Mouse (Mus musculus) intestine, embryonic 14.5 days (tissue): ENCODE measurements around the gene Capn10. TPM values are rescaled to one million over a fixed set of nuclear protein-coding genes. Genes with fewer than 3 reads are reported as not detected.
"Not testable (repeated sequence)": the region's sequence is repeated elsewhere in the genome, so short reads cannot be mapped to it uniquely, and the experiment has no call there.

Experiments
- ATAC-seq: fragments of 200-750 bp; cut with Nextera tagmentation; replicated peaks from 2 replicates; pipeline ENCODE4 v1.8.0; 2017; ENCODE audit warnings: low read depth, moderate number of reproducible peaks, moderate TSS enrichment, moderate library complexity; ENCODE audit not compliant: low FRiP score, low TSS enrichment
- DNase-seq: peaks from one replicate; pipeline ENCODE4 v3.0.0-alpha.2; 2018; ENCODE audit warnings: low spot score
- H3K27ac ChIP-seq: fragments of 300-500 bp; sonication (generic); 2 replicates; pipeline ENCODE4 v1.5.1; 2014; ENCODE audit warnings: low read depth, mild to moderate bottlenecking, control low read depth
- H3K27me3 ChIP-seq: fragments of 300-500 bp; sonication (generic); replicated peaks from 2 replicates; pipeline ENCODE4 v1.6.1; 2014; ENCODE audit warnings: low read length, control low read depth; ENCODE audit not compliant: control insufficient read depth, insufficient read depth
- H3K36me3 ChIP-seq: fragments of 300-500 bp; sonication (generic); 2 replicates; pipeline ENCODE4 v1.6.1; 2014; ENCODE audit warnings: low read length, control low read depth; ENCODE audit not compliant: control insufficient read depth, insufficient read depth
- H3K4me1 ChIP-seq: fragments of 300-500 bp; sonication (generic); replicated peaks from 2 replicates; pipeline ENCODE4 v1.6.1; 2014; ENCODE audit warnings: low read length, control low read depth, mixed read lengths; ENCODE audit not compliant: control insufficient read depth, insufficient read depth
- H3K4me2 ChIP-seq: fragments of 300-500 bp; sonication (generic); 2 replicates; pipeline ENCODE4 v1.6.1; 2014; ENCODE audit warnings: low read length
- H3K4me3 ChIP-seq: fragments of 300-500 bp; sonication (generic); 2 replicates; pipeline ENCODE4 v1.5.1; 2014; ENCODE audit warnings: low read depth, low read length, control low read depth, mixed read lengths
- H3K9ac ChIP-seq: fragments of 300-500 bp; sonication (generic); 2 replicates; pipeline ENCODE4 v1.6.1; 2014; ENCODE audit warnings: mild to moderate bottlenecking, low read length
- H3K9me3 ChIP-seq: fragments of 300-500 bp; sonication (generic); 2 replicates; pipeline ENCODE4 v1.6.1; 2016; ENCODE audit warnings: low read length, control low read depth; ENCODE audit not compliant: control insufficient read depth
- WGBS: fragments of 180-500 bp; shearing (Covaris S2); extraction: QIAGEN DNeasy Blood & Tissue Kit; methylation state at CpG from one replicate; pipeline ENCODE4 v1.1.7; 2014; 5-methylcytosine and 5-hydroxymethylcytosine counted together
- polyA plus RNA-seq: library from polyadenylated mRNA; unstranded; fragments of >200 nt; fragmentation: Nextera tagmentation; extraction: Ambion mirVana; gene quantifications from 2 replicates; pipeline ENCODE4 v1.2.1, GENCODE M21; 2014

Capn10 gene
- polyA plus RNA-seq, 1 experiment from 2014 or later = 26.5 TPM

GRCm38 (mm10) chr1:92949426-92949825 is 15.2 kb downstream of the Capn10 start:
- WGBS = 59% methylated on average over 6 of the region's 6 CpGs
- DNase-seq = no peak

GRCm38 (mm10) chr1:92950607-92951006 is 16.4 kb downstream of the Capn10 start, which contains the start of gene Gpr35:
Gene Gpr35, plus strand, starts transcription at chr1:92950865.
- Histone ChIP-seq H3K27ac (peak within 1 kb of the TSS; percentile 11), H3K9ac (peak within 1 kb of the TSS; percentile 17; the same call in 1 of the 2 replicates), H3K4me3 (peak within 1 kb of the TSS; percentile 28), H3K27me3 (no peaks in the 10 kb centered on the region), H3K9me3 (no peaks in the 10 kb centered on the region), H3K4me2 (peak within 1 kb of the TSS; percentile 39), H3K36me3 (peaks cover 26% of the 10 kb centered on the region), H3K4me1 (no peaks in the 10 kb centered on the region)
- ATAC-seq (peak; percentile 88), DNase-seq (peak; percentile 75)
- 52% methylated on average over 5 of the region's 5 CpGs for WGBS

More at GRCm38 (mm10) chr1:92949426-92949825, 15.2 kb downstream of the Capn10 start:
- H3K9ac ChIP-seq = no peak overlapping the region
- H3K4me2 ChIP-seq = peak overlapping the region; percentile 39
- no peak overlapping the region for H3K27ac ChIP-seq
- H3K4me1 ChIP-seq = no peaks in the 10 kb centered on the region
- H3K36me3 ChIP-seq = peaks cover 36% of the 10 kb centered on the region
- no peak for ATAC-seq
- H3K9me3 ChIP-seq = no peaks in the 10 kb centered on the region
- H3K4me3 ChIP-seq = no peak overlapping the region
- no peaks in the 10 kb centered on the region for H3K27me3 ChIP-seq

DNA sequence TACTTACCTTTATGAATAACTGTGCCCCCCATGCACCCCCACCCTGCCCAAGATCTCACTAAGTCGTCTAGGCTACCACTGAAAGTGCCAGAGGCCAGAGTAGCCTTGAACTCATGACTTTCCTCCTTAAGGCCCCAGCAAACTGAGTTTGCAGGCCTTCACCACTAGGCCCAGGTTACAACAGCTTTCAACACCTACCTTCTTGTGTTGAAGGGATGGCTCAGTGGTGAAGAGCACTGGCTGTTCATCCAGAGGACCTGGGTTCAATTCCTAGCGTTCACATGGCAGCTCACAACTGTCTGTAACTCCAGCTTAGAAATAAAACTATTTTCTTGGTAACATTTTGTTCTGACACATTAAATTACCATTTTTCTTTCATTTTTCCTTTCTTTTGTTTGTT is 19.5 kb downstream of the Capn10 start:
- no peaks in the 10 kb centered on the region for H3K9me3 ChIP-seq
- no peaks in the 10 kb centered on the region for H3K27me3 ChIP-seq
- 0 out of 2 replicates have a peak, but pooled peaks cover 4% of the 10 kb centered on the region for H3K36me3 ChIP-seq
- H3K9ac ChIP-seq = no peak overlapping the region
- no peak overlapping the region for H3K4me3 ChIP-seq
- WGBS = 71% methylated on average over 2 of the region's 2 CpGs
- no peak for DNase-seq
- ATAC-seq = no peak
- H3K4me2 ChIP-seq = no peak overlapping the region
- H3K27ac ChIP-seq = no peak overlapping the region
- no peaks in the 10 kb centered on the region for H3K4me1 ChIP-seq

DNA sequence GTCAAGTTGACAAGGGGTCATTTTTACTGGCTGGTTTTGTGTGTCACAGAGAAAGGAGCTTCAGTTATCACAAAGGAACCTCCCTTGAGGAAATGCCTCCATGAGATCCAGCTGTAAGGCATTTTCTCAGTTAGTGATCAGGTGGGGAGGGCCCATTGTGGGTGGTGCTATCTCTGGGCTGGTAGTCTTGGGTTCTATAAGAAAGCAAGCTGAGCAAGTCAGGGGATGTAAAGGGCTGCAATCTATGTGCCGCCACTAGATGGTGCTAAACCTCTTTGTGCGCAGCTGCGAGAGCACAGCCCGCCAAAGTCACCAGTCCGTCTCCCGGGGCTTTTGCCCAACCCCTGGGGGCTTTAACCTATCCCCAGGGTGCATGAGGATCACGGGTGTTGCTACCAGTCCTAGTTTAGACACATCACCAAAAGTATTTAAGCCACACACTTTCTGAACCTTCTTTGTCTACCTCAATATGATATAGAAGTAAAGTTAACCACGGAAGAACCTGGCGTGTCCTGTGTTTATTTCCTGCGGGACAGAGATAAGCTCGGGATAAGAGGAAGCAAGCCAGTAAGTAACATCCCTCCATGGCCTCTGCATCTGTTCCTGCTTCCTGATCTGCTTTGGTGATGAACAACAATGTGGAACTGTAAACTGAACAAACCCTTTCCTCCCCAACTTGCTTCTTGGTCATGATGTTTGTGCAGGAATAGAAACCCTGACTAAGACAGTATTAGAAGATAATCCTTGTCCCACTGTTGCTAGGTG is 22.6 kb downstream of the Capn10 start:
- peak overlapping the region; percentile 39 for H3K4me2 ChIP-seq
- H3K9me3 ChIP-seq, H3K27ac ChIP-seq, H3K27me3 ChIP-seq, DNase-seq, H3K36me3 ChIP-seq, H3K4me1 ChIP-seq, H3K9ac ChIP-seq: not testable (repeated sequence)
- peak overlapping the region; percentile 15; the same call in 1 of the 2 replicates for H3K4me3 ChIP-seq
- ATAC-seq = 0 out of 2 replicates have a peak, but pooled peaks have one; percentile 32
- 3% methylated on average over 11 of the region's 11 CpGs for WGBS

GRCm38 (mm10) chr1:92958999-92959398 is 24.8 kb downstream of the Capn10 start:
- Histone ChIP-seq H3K27me3 (no peaks in the 10 kb centered on the region), H3K36me3 (no peaks in the 10 kb centered on the region), H3K4me1 (no peaks in the 10 kb centered on the region), H3K9ac (no peak overlapping the region), H3K27ac (no peak overlapping the region), H3K9me3 (no peaks in the 10 kb centered on the region), H3K4me3 (no peak overlapping the region), H3K4me2 (no peak overlapping the region)
- WGBS = 76% methylated on average over 1 of the region's 1 CpGs
- DNase-seq (no peak), ATAC-seq (no peak)

GRCm38 (mm10) chr1:92970791-92971190 is 36.6 kb downstream of the Capn10 start:
- WGBS = 86% methylated on average over 6 of the region's 6 CpGs
- not testable (repeated sequence) for ATAC-seq, H3K9me3 ChIP-seq, H3K9ac ChIP-seq, H3K4me3 ChIP-seq, H3K36me3 ChIP-seq, H3K4me2 ChIP-seq, H3K27me3 ChIP-seq, H3K4me1 ChIP-seq, H3K27ac ChIP-seq, DNase-seq

GRCm38 (mm10) chr1:92971879-92972795 is 38.0 kb downstream of the Capn10 start:
- Histone ChIP-seq H3K27ac (no peak overlapping the region), H3K4me1 (no peaks in the 10 kb centered on the region; the same call in 1 of the 2 replicates), H3K4me3 (no peak overlapping the region), H3K9me3 (no peaks in the 10 kb centered on the region), H3K9ac (no peak overlapping the region), H3K36me3 (no peaks in the 10 kb centered on the region), H3K27me3 (no peaks in the 10 kb centered on the region), H3K4me2 (no peak overlapping the region)
- WGBS = 83% methylated on average over 7 of the region's 7 CpGs
- ATAC-seq = 0 out of 2 replicates have a peak, but pooled peaks have one; percentile 15
- no peak for DNase-seq

- no peak overlapping the region for H3K9ac ChIP-seq
- no peak for ATAC-seq
- 38% methylated on average over 1 of the region's 1 CpGs for WGBS
- H3K4me3 ChIP-seq = no peak overlapping the region
- H3K4me1 ChIP-seq = no peaks in the 10 kb centered on the region; the same call in 1 of the 2 replicates
- H3K9me3 ChIP-seq = no peaks in the 10 kb centered on the region
- no peaks in the 10 kb centered on the region for H3K27me3 ChIP-seq
- no peak for DNase-seq
- no peaks in the 10 kb centered on the region for H3K36me3 ChIP-seq
- no peak overlapping the region for H3K4me2 ChIP-seq
- no peak overlapping the region for H3K27ac ChIP-seq
These were observed 38.7 kb downstream of the Capn10 start for GRCm38 (mm10) chr1:92972854-92973253.
